Mouse (Mus musculus): ENCODE measurements around the gene Colgalt1. TPM values are rescaled to one million over a fixed set of nuclear protein-coding genes. Genes with fewer than 3 reads are reported as not detected.

The Colgalt1 gene
- 10 to 100 TPM; 33.0 to 35.6 TPM for total RNA-seq (2021)
- long read RNA-seq, experiment 1, transcript Colgalt1-201 (12 exons, 3,207 nt): major isoform, 23 of 38 reads
- long read RNA-seq, experiment 1, partial matches to known transcripts: 5 of 38 reads
- long read RNA-seq, experiment 1, other reads (novel, unspliced or antisense): 10 of 38 reads
- long read RNA-seq, experiment 2, transcript Colgalt1-201 (12 exons, 3,207 nt): major isoform, 24 of 42 reads
- long read RNA-seq, experiment 2, partial matches to known transcripts: 4 of 42 reads
- long read RNA-seq, experiment 2, other reads (novel, unspliced or antisense): 14 of 42 reads

DNA sequence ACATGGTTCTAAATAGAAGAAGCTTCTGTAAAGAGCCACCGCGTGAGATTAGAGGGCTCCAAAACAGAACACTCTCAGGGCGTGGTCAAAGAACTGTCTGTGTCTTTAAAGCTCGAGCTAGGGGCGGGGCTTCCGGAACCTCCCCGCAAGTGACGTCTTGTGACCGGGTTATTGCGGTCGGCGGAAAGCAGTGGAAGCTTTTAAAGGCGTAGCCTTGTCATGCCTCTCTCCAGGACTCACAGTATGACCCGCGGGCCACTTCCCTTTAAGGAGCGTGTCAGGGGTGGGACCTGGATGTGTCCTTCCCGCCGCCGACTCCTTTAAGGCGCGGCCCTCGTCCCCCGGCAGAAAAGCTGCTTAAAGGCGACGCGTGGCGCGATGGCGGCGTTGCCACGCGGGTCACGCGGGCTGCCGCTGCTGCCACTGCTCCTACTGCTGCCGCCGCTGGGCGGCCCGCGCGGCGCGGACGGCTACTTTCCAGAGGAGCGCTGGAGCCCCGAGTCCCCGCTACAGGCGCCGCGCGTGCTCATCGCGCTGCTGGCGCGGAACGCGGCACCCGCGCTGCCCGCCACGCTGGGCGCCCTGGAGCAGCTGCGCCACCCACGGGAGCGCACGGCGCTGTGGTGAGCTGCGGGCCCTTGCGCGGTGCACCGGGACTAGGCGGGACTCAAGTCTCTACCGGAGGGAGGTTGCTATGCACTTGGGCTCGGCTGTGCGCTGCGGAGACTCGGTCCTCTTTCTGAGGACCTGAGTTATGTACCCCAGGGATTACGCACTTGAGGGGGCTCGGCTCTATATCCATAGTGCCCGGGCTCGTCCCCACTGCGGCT lies at the start of gene Colgalt1:
TSS of gene Colgalt1 (plus strand) at position 177 of the 830 bp plus-strand sequence.
- peak; percentile 89 to 97 for DNase-seq
- intact Hi-C loops (cut with DNase I): no loop called here

DNA sequence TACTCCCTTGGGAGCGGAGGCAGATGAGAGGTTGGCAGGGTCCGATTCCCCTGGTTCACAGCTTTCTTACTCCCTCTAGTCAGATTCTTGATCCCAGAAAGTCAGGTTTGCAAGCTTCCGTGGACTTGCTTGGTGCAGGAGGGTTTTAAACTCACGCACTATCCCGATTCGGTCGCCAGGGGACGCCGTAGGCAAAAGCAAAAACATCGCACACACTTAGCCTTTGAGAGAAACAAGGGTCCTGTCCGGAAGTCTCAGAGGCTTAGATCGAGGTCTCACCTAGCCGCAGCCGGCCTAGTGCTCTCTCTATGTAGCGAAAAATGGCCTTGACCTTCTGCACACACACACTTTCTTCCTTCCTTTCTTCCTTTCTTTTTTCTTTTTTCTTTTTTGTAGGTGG lies 49.4 kb upstream of the Colgalt1 start:
- DNase-seq: peak; percentile 40 to 65
- intact Hi-C loops (cut with DNase I): loop anchor here (2.0 kb wide), 1 partner anchor 99 kb away; no protein-coding TSS in a partner anchor

GRCm38 (mm10) chr8:71562751-71563150 lies 48.0 kb upstream of the Colgalt1 start:
- intact Hi-C loops (cut with DNase I): loop anchor here (1.0 kb wide), 1 partner anchor 35 kb away; the partner anchor contains the start of gene Fam129c
- DNase-seq: peak; percentile 73 to 77

GRCm38 (mm10) chr8:71563992-71564391 lies 46.8 kb upstream of the Colgalt1 start:
- intact Hi-C loops (cut with DNase I): loop anchor here (1.0 kb wide), 1 partner anchor 33 kb away; the partner anchor contains the start of gene Fam129c
- DNase-seq: no peak

- DNase-seq: no peak
- intact Hi-C loops (cut with DNase I): no loop called here
Measured at GRCm38 (mm10) chr8:71566501-71566900, 44.3 kb upstream of the Colgalt1 start, which contains the start of gene Nxnl1. Gene Nxnl1 (minus strand): TSS chr8:71566601.

- DNase-seq: no peak
Measured at GRCm38 (mm10) chr8:71567587-71567986, 43.2 kb upstream of the Colgalt1 start.

GRCm38 (mm10) chr8:71568387-71568937 lies 42.3 kb upstream of the Colgalt1 start, which contains the start of gene Slc27a1:
Gene Slc27a1 (plus strand): TSS chr8:71568882.
- DNase-seq: peak; percentile 72 to 74
- intact Hi-C loops (cut with DNase I): no loop called here

More at GRCm38 (mm10) chr8:71567587-71567986, 43.2 kb upstream of the Colgalt1 start:
- intact Hi-C loops (cut with DNase I): no loop called here

- intact Hi-C loops (cut with DNase I): no loop called here
- DNase-seq: no peak
Measured at GRCm38 (mm10) chr8:71568941-71569340, 41.9 kb upstream of the Colgalt1 start.

- intact Hi-C loops (cut with DNase I): no loop called here
- peak; percentile 73 to 81 for DNase-seq
Measured at GRCm38 (mm10) chr8:71569366-71570290, 41.2 kb upstream of the Colgalt1 start.

- intact Hi-C loops (cut with DNase I): no loop called here
- peak; percentile 80 to 83 for DNase-seq
Measured at GRCm38 (mm10) chr8:71570291-71570954, 40.4 kb upstream of the Colgalt1 start.

DNA sequence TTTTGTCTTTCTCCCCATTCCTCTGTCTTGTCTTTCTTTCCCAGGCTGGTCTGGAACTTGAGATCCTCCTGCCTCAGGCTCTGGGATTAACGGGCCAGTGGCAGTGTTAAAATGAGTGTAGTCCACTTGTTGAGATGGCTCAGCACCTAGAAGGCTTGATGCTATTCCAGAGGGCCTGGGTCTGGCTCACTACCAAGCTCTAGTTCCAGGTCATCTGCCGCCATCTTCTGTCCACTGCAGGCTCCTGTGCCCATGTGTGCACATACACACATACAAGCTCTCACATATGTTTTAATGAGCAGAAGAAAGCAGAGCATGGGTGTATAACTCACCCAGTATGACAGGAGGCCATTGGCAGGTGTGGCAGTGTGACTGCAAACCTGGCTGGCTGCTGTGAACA lies 38.7 kb upstream of the Colgalt1 start:
- DNase-seq: no peak

DNA sequence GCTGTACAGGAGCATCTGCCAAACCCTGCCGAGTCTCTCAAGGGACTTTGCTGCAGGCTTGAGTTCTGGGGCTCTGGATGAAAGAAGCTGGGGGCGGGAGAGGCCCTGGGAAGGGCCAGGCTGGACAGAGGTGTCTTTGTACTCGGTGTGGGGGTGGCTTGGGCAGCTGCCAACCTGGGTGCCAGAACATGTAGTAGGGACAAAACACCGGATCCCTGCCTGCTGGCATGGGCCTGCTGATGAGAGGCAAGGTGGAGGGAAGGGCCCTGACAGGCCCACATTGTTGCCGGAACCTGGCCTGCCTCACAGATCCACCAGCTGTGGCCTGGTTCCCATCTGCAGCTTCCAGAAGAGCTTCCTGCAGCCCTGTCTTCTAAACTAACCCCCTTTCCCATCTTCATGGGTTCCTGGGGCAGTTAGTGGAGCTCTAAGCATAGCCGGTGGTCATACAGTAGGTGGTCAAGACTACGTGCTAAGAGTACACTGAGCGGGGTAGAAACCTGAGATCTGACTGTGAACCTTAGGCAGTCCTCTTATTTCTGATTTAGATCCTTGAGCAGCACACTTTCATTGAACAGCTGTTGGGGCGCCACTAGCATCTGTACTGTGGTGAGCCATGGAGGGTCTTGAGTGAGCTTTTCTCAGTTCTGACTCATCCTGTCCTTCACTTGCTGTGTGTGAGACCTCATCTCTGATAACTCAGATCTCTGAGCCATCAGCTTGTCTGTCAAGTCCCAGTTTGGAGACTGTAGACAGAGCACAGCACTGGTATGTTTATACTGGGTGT lies 37.8 kb upstream of the Colgalt1 start:
- intact Hi-C loops (cut with DNase I): no loop called here
- DNase-seq: peak in 1 of 2 experiments; percentile 42

More for the DNA sequence above, 38.7 kb upstream of the Colgalt1 start:
- intact Hi-C loops (cut with DNase I): no loop called here

- intact Hi-C loops (cut with DNase I): no loop called here
- no peak for DNase-seq
Measured at GRCm38 (mm10) chr8:71574426-71574825, 36.4 kb upstream of the Colgalt1 start.

- intact Hi-C loops (cut with DNase I): no loop called here
Measured at GRCm38 (mm10) chr8:71575020-71575419, 35.8 kb upstream of the Colgalt1 start.

GRCm38 (mm10) chr8:71577856-71578387 lies 32.9 kb upstream of the Colgalt1 start:
- intact Hi-C loops (cut with DNase I): no loop called here
- no peak for DNase-seq

More at GRCm38 (mm10) chr8:71575020-71575419, 35.8 kb upstream of the Colgalt1 start:
- DNase-seq: no peak

- intact Hi-C loops (cut with DNase I): no loop called here
- DNase-seq: no peak
Measured at GRCm38 (mm10) chr8:71579009-71579408, 31.8 kb upstream of the Colgalt1 start.

DNA sequence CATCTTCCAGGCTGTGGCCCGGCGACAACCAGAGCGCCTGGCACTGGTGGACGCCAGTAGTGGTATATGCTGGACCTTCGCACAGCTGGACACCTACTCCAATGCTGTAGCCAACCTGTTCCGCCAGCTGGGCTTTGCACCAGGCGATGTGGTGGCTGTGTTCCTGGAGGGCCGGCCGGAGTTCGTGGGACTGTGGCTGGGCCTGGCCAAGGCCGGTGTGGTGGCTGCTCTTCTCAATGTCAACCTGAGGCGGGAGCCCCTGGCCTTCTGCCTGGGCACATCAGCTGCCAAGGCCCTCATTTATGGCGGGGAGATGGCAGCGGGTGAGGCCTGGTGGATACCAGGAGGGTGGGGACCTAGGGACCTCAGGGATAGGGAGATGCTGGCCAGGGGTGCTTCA lies 31.3 kb upstream of the Colgalt1 start:
- intact Hi-C loops (cut with DNase I): no loop called here
- DNase-seq: peak; percentile 59 to 73

GRCm38 (mm10) chr8:71580201-71580600 lies 30.6 kb upstream of the Colgalt1 start:
- intact Hi-C loops (cut with DNase I): no loop called here
- no peak for DNase-seq

Data from gastrocnemius, postnatal 36 days (tissue).